Mouse (Mus musculus) adrenal gland, postnatal 10 days (tissue): ENCODE results near the gene Rora. TPM values are rescaled to one million over a fixed set of nuclear protein-coding genes. Genes with fewer than 3 reads are reported as not detected.

Experiments
- DNase-seq: peaks from one replicate; pipeline ENCODE4 v3.0.0; 2021; ENCODE audit warnings: mixed read lengths
- total RNA-seq, 2 experiments: library from RNA; stranded (reverse); gene quantifications; 2 replicates each; pipeline ENCODE4 v1.2.3; 2021

Gene Rora
- total RNA-seq, 2 experiments from 2014 or later = 44.1 to 60.6 TPM

DNA sequence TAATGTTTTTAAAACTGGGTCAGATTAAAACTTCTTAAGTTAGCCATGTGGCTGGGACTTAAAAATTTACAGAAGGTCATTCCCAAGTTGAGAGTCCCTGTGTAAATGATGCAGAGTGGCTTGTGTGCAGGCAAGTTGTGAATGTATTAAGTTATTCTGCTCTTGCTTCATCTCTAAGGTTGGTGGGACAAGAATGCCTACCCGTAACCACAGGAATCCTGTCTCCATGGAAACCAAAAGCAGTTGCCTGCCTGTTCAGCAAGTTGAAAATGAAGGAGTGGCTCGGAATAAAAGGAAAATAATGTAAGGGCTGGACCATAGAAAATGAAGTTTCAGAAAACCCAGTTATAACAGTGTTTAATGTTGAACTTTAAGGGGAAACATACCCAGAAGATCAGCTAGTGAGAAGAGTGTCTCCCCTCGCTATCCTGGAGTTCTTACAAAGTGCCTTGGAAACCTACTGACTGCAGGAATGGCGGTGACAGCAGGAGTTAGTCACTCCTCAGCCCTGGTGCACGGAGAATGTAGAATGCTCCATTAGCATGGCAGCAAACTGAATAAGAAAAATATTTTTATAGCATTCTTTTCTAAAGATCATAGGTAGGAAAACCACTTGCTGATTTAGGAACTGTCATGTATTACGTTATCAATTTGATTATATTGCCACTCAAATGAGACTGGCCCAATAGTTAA is 778.4 kb downstream of the Rora start:
- no peak for DNase-seq

DNA sequence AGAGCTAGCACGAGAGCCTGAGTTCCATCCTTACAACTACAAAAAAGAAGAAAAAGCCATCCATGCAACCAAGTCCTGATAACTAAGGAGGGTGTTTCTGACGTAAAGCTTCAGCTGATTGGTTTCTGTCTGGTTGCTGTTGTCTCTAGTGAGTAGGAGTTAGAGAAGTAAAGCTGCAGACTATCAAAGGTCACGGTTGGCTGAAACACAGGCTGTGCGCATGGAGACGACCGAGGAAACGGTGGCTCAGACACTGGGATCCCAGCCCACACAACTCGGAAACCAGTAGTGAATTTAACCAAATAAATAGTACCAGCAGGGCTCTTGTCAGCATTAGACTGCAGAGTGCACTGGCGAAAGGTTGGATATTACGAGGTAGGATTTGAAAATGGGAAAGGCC is 781.6 kb downstream of the Rora start:
- DNase-seq = no peak

DNA sequence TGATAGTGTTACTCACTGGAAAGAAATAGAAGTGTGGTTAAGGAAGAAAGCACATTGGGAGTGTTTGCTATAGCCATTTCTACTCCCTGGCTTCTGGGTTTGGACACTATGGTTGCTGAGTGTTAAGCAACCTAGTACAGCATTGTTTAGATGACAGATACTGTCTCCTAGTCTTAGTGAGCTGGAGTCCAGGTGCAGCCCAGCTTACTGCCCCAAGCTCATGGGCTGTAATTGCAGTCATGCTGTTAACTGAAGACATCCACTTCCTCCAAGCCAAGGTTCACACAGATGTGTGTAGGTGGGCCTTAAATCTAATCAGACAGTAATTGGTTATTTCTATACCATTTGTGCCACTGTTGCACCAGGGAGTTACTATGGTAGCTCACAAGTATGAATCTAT is 782.1 kb downstream of the Rora start:
- no peak for DNase-seq
